Mouse (Mus musculus): Measurements from ENCODE around the gene Med27.

- no peak for TF ChIP-seq EP300 (IDR thresholded peaks at IDR 0.05; ENCODE audit: low read length)
- no peak for TF ChIP-seq SIN3A (IDR thresholded peaks at IDR 0.05; ENCODE audit: low read length)
- no peak for TF ChIP-seq CTCF (conservative IDR thresholded peaks at IDR 0.05 in 1 of 2, IDR thresholded peaks at IDR 0.05 in 1 of 2; ENCODE audit: low read depth in 2 of 2, low read length in 2 of 2)
These were observed 58.3 kb downstream of the Med27 start for GRCm38 (mm10) chr2:29404931-29405330.

Data from CH12.LX (cell line).